Mouse (Mus musculus): ENCODE data around the gene Gm5728. TPM values are rescaled to one million over a fixed set of nuclear protein-coding genes. Genes with fewer than 3 reads are reported as not detected.
"Not testable (repeated sequence)": the region's sequence is repeated elsewhere in the genome, so short reads cannot be mapped to it uniquely, and the experiment has no call there.

Gene Gm5728
- polyA plus RNA-seq (2012; rRNA removed) (not detected in 2 replicates), polyA plus RNA-seq (2014; fragmentation: Nextera tagmentation; extraction: Ambion mirVana) (not detected in 2 replicates)

- not testable (repeated sequence) for H3K27ac ChIP-seq; DNase-seq (ENCODE audit: low read depth in 3 of 3, low spot score in 3 of 3); H3K9ac ChIP-seq (replicated peaks); H3K9me3 ChIP-seq (ENCODE audit: control insufficient read depth, low read length); ATAC-seq (ENCODE audit: insufficient read depth); H3K36me3 ChIP-seq (replicated peaks; ENCODE audit: control insufficient read depth, insufficient read depth, low read depth); H3K4me1 ChIP-seq (replicated peaks; ENCODE audit: control insufficient read depth in 2 of 2, insufficient read depth in 2 of 2, low read length in 1 of 2); H3K4me3 ChIP-seq (ENCODE audit: insufficient read depth in 1 of 2, low read depth in 2 of 2, low read length in 2 of 2); H3K4me2 ChIP-seq (ENCODE audit: low read depth); H3K27me3 ChIP-seq (ENCODE audit: control insufficient read depth, insufficient read depth, low read length)
- WGBS (ENCODE audit: insufficient replicate concordance), result no CpG with 5 or more reads among the region's 1 CpGs
Observed at GRCm38 (mm10) chr7:20375310-20375709, at the start of gene Gm5728. Gene Gm5728 (minus strand): TSS chr7:20375410.

GRCm38 (mm10) chr7:20417642-20418041 is 42.4 kb upstream of the Gm5728 start, which contains the start of gene Vmn1r100:
Gene Vmn1r100 (plus strand): TSS chr7:20417942.
- not testable (repeated sequence) for H3K4me2 ChIP-seq (ENCODE audit: low read depth); H3K9ac ChIP-seq (replicated peaks); H3K36me3 ChIP-seq (replicated peaks; ENCODE audit: control insufficient read depth, insufficient read depth, low read depth); H3K4me1 ChIP-seq (replicated peaks; ENCODE audit: control insufficient read depth in 2 of 2, insufficient read depth in 2 of 2, low read length in 1 of 2); H3K27ac ChIP-seq; H3K9me3 ChIP-seq (ENCODE audit: control insufficient read depth, low read length); H3K27me3 ChIP-seq (ENCODE audit: control insufficient read depth, insufficient read depth, low read length); DNase-seq (ENCODE audit: low read depth in 3 of 3, low spot score in 3 of 3); H3K4me3 ChIP-seq (ENCODE audit: insufficient read depth in 1 of 2, low read depth in 2 of 2, low read length in 2 of 2); ATAC-seq (ENCODE audit: insufficient read depth)
- whole genome bisulfite sequencing (ENCODE audit: insufficient replicate concordance), result no CpG with 5 or more reads among the region's 3 CpGs

- ATAC-seq (ENCODE audit: insufficient read depth); H3K4me2 ChIP-seq (ENCODE audit: low read depth); H3K36me3 ChIP-seq (replicated peaks; ENCODE audit: control insufficient read depth, insufficient read depth, low read depth); H3K9ac ChIP-seq (replicated peaks); H3K4me3 ChIP-seq (ENCODE audit: insufficient read depth in 1 of 2, low read depth in 2 of 2, low read length in 2 of 2); H3K27me3 ChIP-seq (ENCODE audit: control insufficient read depth, insufficient read depth, low read length); H3K9me3 ChIP-seq (ENCODE audit: control insufficient read depth, low read length); H3K4me1 ChIP-seq (replicated peaks; ENCODE audit: control insufficient read depth in 2 of 2, insufficient read depth in 2 of 2, low read length in 1 of 2); DNase-seq (ENCODE audit: low read depth in 3 of 3, low spot score in 3 of 3); H3K27ac ChIP-seq: not testable (repeated sequence)
- WGBS (ENCODE audit: insufficient replicate concordance), result no CpG with 5 or more reads among the region's 2 CpGs
Observed at GRCm38 (mm10) chr7:20333965-20334364, 41.2 kb downstream of the Gm5728 start, which contains the start of gene Gm4133. Gene Gm4133 (minus strand): TSS chr7:20334065.

Other genes starting within 250 kb of the Gm5728 start
- not detected in 2 replicates for gene Vmn1r93, start 236.3 kb downstream of the Gm5728 start, polyA plus RNA-seq (2012; rRNA removed)
- not detected in 2 replicates for gene Vmn1r93, start 236.3 kb downstream of the Gm5728 start, polyA plus RNA-seq (2014; fragmentation: Nextera tagmentation; extraction: Ambion mirVana)
- not detected in 2 replicates for gene Vmn1r94, start 207.0 kb downstream of the Gm5728 start, polyA plus RNA-seq (2012; rRNA removed)
- gene Vmn1r94, start 207.0 kb downstream of the Gm5728 start, polyA plus RNA-seq (2014; fragmentation: Nextera tagmentation; extraction: Ambion mirVana), result not detected in 2 replicates
- not detected in 2 replicates for gene Vmn1r95, start 181.7 kb downstream of the Gm5728 start, polyA plus RNA-seq (2012; rRNA removed)
- gene Vmn1r95, start 181.7 kb downstream of the Gm5728 start, polyA plus RNA-seq (2014; fragmentation: Nextera tagmentation; extraction: Ambion mirVana), result not detected in 2 replicates
- gene Gm6164, start 169.8 kb downstream of the Gm5728 start, polyA plus RNA-seq (2012; rRNA removed), result not detected in 2 replicates
- gene Gm6164, start 169.8 kb downstream of the Gm5728 start, polyA plus RNA-seq (2014; fragmentation: Nextera tagmentation; extraction: Ambion mirVana), result not detected in 2 replicates
- gene Gm4498, start 141.6 kb downstream of the Gm5728 start, polyA plus RNA-seq (2012; rRNA removed), result not detected in 2 replicates
- not detected in 2 replicates for gene Gm4498, start 141.6 kb downstream of the Gm5728 start, polyA plus RNA-seq (2014; fragmentation: Nextera tagmentation; extraction: Ambion mirVana)
- not detected in 2 replicates for gene Gm5890, start 112.6 kb downstream of the Gm5728 start, polyA plus RNA-seq (2012; rRNA removed)
- not detected in 2 replicates for gene Gm5890, start 112.6 kb downstream of the Gm5728 start, polyA plus RNA-seq (2014; fragmentation: Nextera tagmentation; extraction: Ambion mirVana)
- gene Gm4133, start 41.3 kb downstream of the Gm5728 start, polyA plus RNA-seq (2012; rRNA removed), result not detected in 2 replicates
- not detected in 2 replicates for gene Gm4133, start 41.3 kb downstream of the Gm5728 start, polyA plus RNA-seq (2014; fragmentation: Nextera tagmentation; extraction: Ambion mirVana)
- not detected in 2 replicates for gene Vmn1r100, start 42.5 kb upstream of the Gm5728 start, polyA plus RNA-seq (2012; rRNA removed)
- gene Vmn1r100, start 42.5 kb upstream of the Gm5728 start, polyA plus RNA-seq (2014; fragmentation: Nextera tagmentation; extraction: Ambion mirVana), result not detected in 2 replicates
- not detected in 2 replicates for gene Vmn1r101, start 67.2 kb upstream of the Gm5728 start, polyA plus RNA-seq (2012; rRNA removed)
- not detected in 2 replicates for gene Vmn1r101, start 67.2 kb upstream of the Gm5728 start, polyA plus RNA-seq (2014; fragmentation: Nextera tagmentation; extraction: Ambion mirVana)
- gene Gm10670, start 99.5 kb upstream of the Gm5728 start, polyA plus RNA-seq (2012; rRNA removed), result not detected in 2 replicates
- gene Gm10670, start 99.5 kb upstream of the Gm5728 start, polyA plus RNA-seq (2014; fragmentation: Nextera tagmentation; extraction: Ambion mirVana), result not detected in 2 replicates
- gene Vmn1r103, start 135.1 kb upstream of the Gm5728 start, polyA plus RNA-seq (2012; rRNA removed), result not detected in 2 replicates
- gene Vmn1r103, start 135.1 kb upstream of the Gm5728 start, polyA plus RNA-seq (2014; fragmentation: Nextera tagmentation; extraction: Ambion mirVana), result not detected in 2 replicates
- not detected in 2 replicates for gene Vmn1r104, start 158.4 kb upstream of the Gm5728 start, polyA plus RNA-seq (2012; rRNA removed)
- gene Vmn1r104, start 158.4 kb upstream of the Gm5728 start, polyA plus RNA-seq (2014; fragmentation: Nextera tagmentation; extraction: Ambion mirVana), result not detected in 2 replicates
- not detected in 2 replicates for gene Gm5726, start 170.3 kb upstream of the Gm5728 start, polyA plus RNA-seq (2012; rRNA removed)
- not detected in 2 replicates for gene Gm5726, start 170.3 kb upstream of the Gm5728 start, polyA plus RNA-seq (2014; fragmentation: Nextera tagmentation; extraction: Ambion mirVana)
- not detected in 2 replicates for gene Gm4141, start 200.8 kb upstream of the Gm5728 start, polyA plus RNA-seq (2012; rRNA removed)
- not detected in 2 replicates for gene Gm4141, start 200.8 kb upstream of the Gm5728 start, polyA plus RNA-seq (2014; fragmentation: Nextera tagmentation; extraction: Ambion mirVana)
- gene Gm4513, start 223.6 kb upstream of the Gm5728 start, polyA plus RNA-seq (2012; rRNA removed), result not detected in 2 replicates
- not detected in 2 replicates for gene Gm4513, start 223.6 kb upstream of the Gm5728 start, polyA plus RNA-seq (2014; fragmentation: Nextera tagmentation; extraction: Ambion mirVana)

Measured in liver, embryonic 14.5 days (tissue).